Mouse (Mus musculus): Measurements from ENCODE around the gene Pdcd11.

The Pdcd11 gene

GRCm38 (mm10) chr19:47090550-47091156 lies at the start of gene Pdcd11, which contains the start of gene Usmg5:
TSS of gene Pdcd11 (plus strand) at chr19:47090768.
TSS of gene Usmg5 (minus strand) at chr19:47090647.
- peak; percentile 88 to 91 for DNase-seq

- DNase-seq: no peak
Observed at GRCm38 (mm10) chr19:47043608-47044007, 47.0 kb upstream of the Pdcd11 start.

- DNase-seq: no peak
Observed at GRCm38 (mm10) chr19:47046343-47046742, 44.2 kb upstream of the Pdcd11 start.

GRCm38 (mm10) chr19:47047236-47047833 lies 43.2 kb upstream of the Pdcd11 start:
- no peak for DNase-seq

- no peak for DNase-seq
Observed at GRCm38 (mm10) chr19:47049061-47049460, 41.5 kb upstream of the Pdcd11 start.

GRCm38 (mm10) chr19:47049840-47050239 lies 40.7 kb upstream of the Pdcd11 start:
- no peak for DNase-seq

- peak; percentile 76 to 80 for DNase-seq
Observed at GRCm38 (mm10) chr19:47050271-47051032, 40.1 kb upstream of the Pdcd11 start, which contains the start of gene Pcgf6. TSS of gene Pcgf6 (minus strand) at chr19:47050906.

- no peak for DNase-seq
Observed at GRCm38 (mm10) chr19:47052927-47053326, 37.6 kb upstream of the Pdcd11 start.

GRCm38 (mm10) chr19:47053471-47053870 lies 37.1 kb upstream of the Pdcd11 start:
- no peak for DNase-seq

GRCm38 (mm10) chr19:47057684-47058083 lies 32.9 kb upstream of the Pdcd11 start:
- no peak for DNase-seq

GRCm38 (mm10) chr19:47065860-47066259 lies 24.7 kb upstream of the Pdcd11 start:
- DNase-seq: no peak

- peak; percentile 94 to 97 for DNase-seq
Observed at GRCm38 (mm10) chr19:47067096-47067882, 23.3 kb upstream of the Pdcd11 start, which contains the start of gene Taf5. TSS of gene Taf5 (plus strand) at chr19:47067746.

- DNase-seq: peak; percentile 75 to 82
Observed at GRCm38 (mm10) chr19:47067924-47068611, 22.5 kb upstream of the Pdcd11 start.

- no peak for DNase-seq
Observed at GRCm38 (mm10) chr19:47088226-47088625, 2.3 kb upstream of the Pdcd11 start.

- DNase-seq: no peak
Observed at GRCm38 (mm10) chr19:47089718-47090525, 646 bp upstream of the Pdcd11 start.

- no peak for DNase-seq
Observed at GRCm38 (mm10) chr19:47101080-47101479, 10.5 kb downstream of the Pdcd11 start.

GRCm38 (mm10) chr19:47104641-47105271 lies 14.2 kb downstream of the Pdcd11 start:
- DNase-seq: no peak

- DNase-seq: no peak
Observed at GRCm38 (mm10) chr19:47118634-47119033, 28.1 kb downstream of the Pdcd11 start.

GRCm38 (mm10) chr19:47121054-47121453 lies 30.5 kb downstream of the Pdcd11 start:
- no peak for DNase-seq

- peak; percentile 30 to 47 for DNase-seq
Observed at GRCm38 (mm10) chr19:47122802-47123201, 32.2 kb downstream of the Pdcd11 start.

GRCm38 (mm10) chr19:47128164-47128563 lies 37.6 kb downstream of the Pdcd11 start:
- DNase-seq: no peak
